In genomic region chr6:145968821-145969220, GRCm38 (mm10) we compare ENCODE assay signal across 14 mouse cellular contexts. TPM values are rescaled to one million over a fixed set of nuclear protein-coding genes. Genes with fewer than 3 reads are reported as not detected.
A peak's percentile ranks its signal among the peaks of the same experiment; 100 is the strongest.
DNase-seq lines count a peak whose midpoint lies in the region; ATAC-seq and TF ChIP-seq lines count a peak whose summit lies in the region.
"Had no signal": no experiment of that assay in that cellular context is flagged by ENCODE, and none has a peak within 500 bp of the region (broad histone marks: within the 10 kb centered on the region; RNA-seq: fewer than 3 reads in every experiment).

No protein-coding gene starts in this region.

- no peaks in the 10 kb centered on the region; the same call in 1 of the 2 replicates for H3K9me3 ChIP-seq in lung, postnatal 0 days (ENCODE audit: low read length)
- H3K9me3 ChIP-seq in embryonic facial prominence, embryonic 14.5 days (ENCODE audit: control insufficient read depth, low read length) = 0 out of 2 replicates have a peak, but pooled peaks cover 3% of the 10 kb centered on the region

- no peak overlapping the region for H3K9ac ChIP-seq in heart, adult 2 months (ENCODE audit: low read depth, low read length)
- H3K9ac ChIP-seq in lung, postnatal 0 days (replicated peaks; ENCODE audit: low read depth) = no peak overlapping the region
- H3K9ac ChIP-seq in embryonic facial prominence, embryonic 14.5 days (ENCODE audit: low read depth, low read length) = no peak overlapping the region
- H3K9ac ChIP-seq: hindbrain, embryonic 14.5 days; liver, embryonic 14.5 days had no signal

- H3K4me3 ChIP-seq in heart, adult 2 months = no peak overlapping the region
- no peak overlapping the region for H3K4me3 ChIP-seq in lung, postnatal 0 days (ENCODE audit: low read depth, low read length)
- H3K4me3 ChIP-seq in embryonic facial prominence, embryonic 14.5 days (ENCODE audit: low read depth, low read length) = no peak overlapping the region
- H3K4me3 ChIP-seq: megakaryocyte, embryonic 14.5 days had no signal

- peak in 1 of 2 experiments; percentile 35 for DNase-seq in heart, adult 2 months
- no peak for DNase-seq in heart, postnatal 10 days
- DNase-seq in lung, postnatal 0 days (ENCODE audit: low spot score) = no peak
- no peak for DNase-seq in lung, postnatal 14 days
- no peak for DNase-seq in embryonic facial prominence, embryonic 14.5 days (ENCODE audit: low spot score)
- DNase-seq in lung, postnatal 36 days = peak; percentile 60
- no peak for DNase-seq in adrenal gland, adult 2 months
- no peak for DNase-seq in thymus, adult 18-20 months
- DNase-seq: embryo, embryonic 11 days had no signal

- no peak for TF ChIP-seq CTCF in heart, adult 2 months (IDR thresholded peaks at IDR 0.05)
- no peak for TF ChIP-seq CTCF in lung, postnatal 0 days (IDR thresholded peaks at IDR 0.05)

- H3K27me3 ChIP-seq in heart, adult 2 months (ENCODE audit: control insufficient read depth, insufficient read depth, low read length) = no peaks in the 10 kb centered on the region
- H3K27me3 ChIP-seq in lung, postnatal 0 days (replicated peaks; ENCODE audit: insufficient read depth, low read length) = no peaks in the 10 kb centered on the region
- H3K27me3 ChIP-seq in embryonic facial prominence, embryonic 14.5 days (replicated peaks; ENCODE audit: control insufficient read depth, insufficient read depth, low read length) = no peaks in the 10 kb centered on the region

- WGBS in heart, adult 2 months = 42% methylated on average over 10 of the region's 10 CpGs
- WGBS in lung, postnatal 0 days = 33% methylated on average over 10 of the region's 10 CpGs
- 45% methylated on average over 10 of the region's 10 CpGs for WGBS in embryonic facial prominence, embryonic 14.5 days

- H3K27ac ChIP-seq in heart, adult 2 months = peak overlapping the region; percentile 83
- H3K27ac ChIP-seq in lung, postnatal 0 days (ENCODE audit: low read length) = no peak overlapping the region
- H3K27ac ChIP-seq in embryonic facial prominence, embryonic 14.5 days (replicated peaks; ENCODE audit: low read depth, low read length) = peak overlapping the region; percentile 74
- H3K27ac ChIP-seq: hindbrain, embryonic 14.5 days; kidney, postnatal 0 days; liver, embryonic 14.5 days had no signal

- TF ChIP-seq EP300 in heart, adult 2 months (IDR thresholded peaks at IDR 0.05; ENCODE audit: insufficient read depth, low read depth, low read length) = no peak
- no peak for TF ChIP-seq EP300 in lung, postnatal 0 days (IDR thresholded peaks at IDR 0.05)

- intact Hi-C loops in heart, adult 2 months (cut with DNase I) = no loop called here
- intact Hi-C loops in heart, postnatal 10 days (cut with DNase I) = loop anchor here (10.0 kb wide), 1 partner anchor 104 kb away; the partner anchor contains the start of gene Bhlhe41

- H3K36me3 ChIP-seq in heart, adult 2 months (ENCODE audit: control insufficient read depth, insufficient read depth, low read length) = peaks cover under 1% of the 10 kb centered on the region; the same call in 1 of the 2 replicates
- H3K36me3 ChIP-seq in lung, postnatal 0 days (ENCODE audit: insufficient read depth, low read length) = no peaks in the 10 kb centered on the region
- H3K36me3 ChIP-seq in embryonic facial prominence, embryonic 14.5 days (ENCODE audit: control insufficient read depth, insufficient read depth, low read length) = no peaks in the 10 kb centered on the region
- H3K36me3 ChIP-seq: G1E had no signal

- ATAC-seq in lung, postnatal 0 days = peak; percentile 48
- ATAC-seq in embryonic facial prominence, embryonic 14.5 days (ENCODE audit: low read depth) = peak; percentile 38; the same call in 1 of the 2 replicates

- H3K79me2 ChIP-seq in heart, adult 2 months (replicated peaks; ENCODE audit: control insufficient read depth, insufficient read depth, low read length) = no peaks in the 10 kb centered on the region

- TF ChIP-seq POLR2A in heart, adult 2 months (IDR thresholded peaks at IDR 0.05; ENCODE audit: insufficient read depth, low read depth, low read length) = no peak

- peaks cover 10% of the 10 kb centered on the region for H3K4me1 ChIP-seq in heart, adult 2 months (ENCODE audit: control insufficient read depth, insufficient read depth, low read length)
- no peaks in the 10 kb centered on the region for H3K4me1 ChIP-seq in lung, postnatal 0 days (ENCODE audit: insufficient read depth, low read depth, low read length)
- peaks cover 21% of the 10 kb centered on the region for H3K4me1 ChIP-seq in embryonic facial prominence, embryonic 14.5 days (ENCODE audit: control insufficient read depth, insufficient read depth, low read length)

- H3K4me2 ChIP-seq in lung, postnatal 0 days (replicated peaks; ENCODE audit: low read depth, low read length) = no peak overlapping the region
- H3K4me2 ChIP-seq in embryonic facial prominence, embryonic 14.5 days (ENCODE audit: low read depth, low read length) = no peak overlapping the region
- H3K4me2 ChIP-seq: hindbrain, embryonic 14.5 days had no signal

RNA-seq across cellular contexts. Expression of gene Sspn, which starts 37.4 kb away (rescaled TPM):
- 100 to 1,000 TPM; 104 to 114 TPM for total RNA-seq in heart, adult 2 months (2021)
- polyA plus RNA-seq in heart, adult 2 months (2012; rRNA removed) = 62.1 and 102 TPM in 2 replicates
- total RNA-seq in heart, postnatal 10 days (2021) = 100 to 1,000 TPM; 122 to 147 TPM
- 7.6 and 9.7 TPM in 2 replicates for polyA plus RNA-seq in lung, postnatal 0 days (2015; fragmentation: Nextera tagmentation; extraction: Ambion mirVana)
- 17.7 and 19.1 TPM in 2 replicates for polyA plus RNA-seq in embryonic facial prominence, embryonic 14.5 days (2014; fragmentation: Nextera tagmentation; extraction: Ambion mirVana)
- 10 to 100 TPM in 1 of 2 experiments, 1 to 10 TPM in 1; 9.8 to 17.0 TPM for total RNA-seq in adrenal gland, adult 2 months (2021)
- 6.8 and 7.1 TPM in 2 replicates for polyA plus RNA-seq in adrenal gland, adult 2 months (2012; rRNA removed)
- polyA plus RNA-seq: G1E had no signal
